Mouse (Mus musculus): Measurements from ENCODE around the gene Irf2bpl. TPM values are rescaled to one million over a fixed set of nuclear protein-coding genes. Genes with fewer than 3 reads are reported as not detected.

The Irf2bpl gene
- polyA plus RNA-seq, 2 experiments: 1.4 TPM

DNA sequence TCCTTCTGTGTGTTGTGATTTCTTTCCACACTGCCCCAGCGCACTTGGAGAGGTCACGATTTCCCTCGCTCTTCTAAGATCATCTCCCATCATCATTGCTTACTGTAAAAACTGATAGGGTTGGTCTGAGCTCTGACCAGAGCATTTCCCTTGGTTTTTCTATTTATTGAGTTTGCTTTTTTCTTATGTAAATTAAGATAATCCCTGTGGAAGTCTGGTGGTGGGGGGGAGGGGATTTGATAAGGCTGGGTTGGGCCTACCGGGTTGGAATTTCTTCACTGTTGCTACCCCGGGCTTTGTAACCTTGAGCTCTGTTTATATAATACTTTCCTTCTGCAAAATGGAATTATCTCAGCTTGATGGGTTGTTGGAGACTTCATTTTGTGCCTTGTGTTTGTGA is 1.1 kb upstream of the Irf2bpl start:
- no peak overlapping the region for H3K4me2 ChIP-seq (ENCODE audit: low read depth)
- no peaks in the 10 kb centered on the region for H3K9me3 ChIP-seq (ENCODE audit: control insufficient read depth, low read length)
- no peak overlapping the region for H3K27ac ChIP-seq
- no peaks in the 10 kb centered on the region for H3K36me3 ChIP-seq (replicated peaks; ENCODE audit: control insufficient read depth, insufficient read depth, low read depth)
- H3K4me1 ChIP-seq (replicated peaks; ENCODE audit: control insufficient read depth in 2 of 2, insufficient read depth in 2 of 2, low read length in 1 of 2): peaks cover 3 to 17% of the 10 kb centered on the region in 2 experiments; a peak in 3 of 4 replicates
- DNase-seq (ENCODE audit: low read depth in 3 of 3, low spot score in 3 of 3) (no peak), ATAC-seq (ENCODE audit: insufficient read depth) (no peak)
- H3K4me3 ChIP-seq (ENCODE audit: insufficient read depth in 1 of 2, low read depth in 2 of 2, low read length in 2 of 2): no peak overlapping the region
- 49% methylated on average over 5 of the region's 5 CpGs for WGBS (ENCODE audit: insufficient replicate concordance)
- H3K9ac ChIP-seq (replicated peaks): no peak overlapping the region
- H3K27me3 ChIP-seq (ENCODE audit: control insufficient read depth, insufficient read depth, low read length): peaks cover 73% of the 10 kb centered on the region
- TF ChIP-seq CTCF (IDR thresholded peaks at IDR 0.05; ENCODE audit: low read depth): no peak
- no peak for TF ChIP-seq EP300 (IDR thresholded peaks at IDR 0.05; ENCODE audit: low read depth)

- TF ChIP-seq CTCF (IDR thresholded peaks at IDR 0.05; ENCODE audit: low read depth) (no peak), EP300 (IDR thresholded peaks at IDR 0.05; ENCODE audit: low read depth) (no peak)
- Histone ChIP-seq H3K9ac (replicated peaks) (no peak overlapping the region), H3K9me3 (ENCODE audit: control insufficient read depth, low read length) (no peaks in the 10 kb centered on the region), H3K4me2 (ENCODE audit: low read depth) (peak overlapping the region; percentile 42), H3K27ac (no peak overlapping the region), H3K27me3 (ENCODE audit: control insufficient read depth, insufficient read depth, low read length) (peaks cover 76% of the 10 kb centered on the region), H3K4me3 (ENCODE audit: insufficient read depth in 1 of 2, low read depth in 2 of 2, low read length in 2 of 2) (no peak overlapping the region; a peak in 1 of 4 replicates), H3K36me3 (replicated peaks; ENCODE audit: control insufficient read depth, insufficient read depth, low read depth) (no peaks in the 10 kb centered on the region), H3K4me1 (replicated peaks; ENCODE audit: control insufficient read depth in 2 of 2, insufficient read depth in 2 of 2, low read length in 1 of 2) (peaks cover 3 to 14% of the 10 kb centered on the region in 2 experiments; a peak in 3 of 4 replicates)
- 26% methylated on average over 6 of the region's 6 CpGs for WGBS (ENCODE audit: insufficient replicate concordance)
- ATAC-seq (ENCODE audit: insufficient read depth) (no peak), DNase-seq (ENCODE audit: low read depth in 3 of 3, low spot score in 3 of 3) (no peak)
Observed at GRCm38 (mm10) chr12:86885336-86885735, 738 bp upstream of the Irf2bpl start.

GRCm38 (mm10) chr12:86883280-86884196 is 1.1 kb downstream of the Irf2bpl start:
- TF ChIP-seq EP300 (IDR thresholded peaks at IDR 0.05; ENCODE audit: low read depth): no peak
- no peak for TF ChIP-seq CTCF (IDR thresholded peaks at IDR 0.05; ENCODE audit: low read depth)
- under 1% methylated on average over 84 of the region's 84 CpGs for WGBS (ENCODE audit: insufficient replicate concordance)

GRCm38 (mm10) chr12:86883019-86883279 is 1.6 kb downstream of the Irf2bpl start:
- 3% methylated on average over 23 of the region's 24 CpGs for WGBS (ENCODE audit: insufficient replicate concordance)
- no peak for DNase-seq (ENCODE audit: low read depth in 3 of 3, low spot score in 3 of 3)
- H3K4me3 ChIP-seq (ENCODE audit: insufficient read depth in 1 of 2, low read depth in 2 of 2, low read length in 2 of 2): peak overlapping the region; percentile 49 to 56
- peak overlapping the region; percentile 42 for H3K4me2 ChIP-seq (ENCODE audit: low read depth)
- no peaks in the 10 kb centered on the region for H3K36me3 ChIP-seq (replicated peaks; ENCODE audit: control insufficient read depth, insufficient read depth, low read depth)
- H3K9ac ChIP-seq (replicated peaks): no peak overlapping the region
- TF ChIP-seq CTCF (IDR thresholded peaks at IDR 0.05; ENCODE audit: low read depth) (no peak), EP300 (IDR thresholded peaks at IDR 0.05; ENCODE audit: low read depth) (no peak)
- H3K27me3 ChIP-seq (ENCODE audit: control insufficient read depth, insufficient read depth, low read length): peaks cover 73% of the 10 kb centered on the region
- no peak overlapping the region for H3K27ac ChIP-seq
- ATAC-seq (ENCODE audit: insufficient read depth): no peak
- H3K4me1 ChIP-seq (replicated peaks; ENCODE audit: control insufficient read depth in 2 of 2, insufficient read depth in 2 of 2, low read length in 1 of 2): peaks cover 0 to 8% of the 10 kb centered on the region in 2 experiments; a peak in 2 of 4 replicates
- no peaks in the 10 kb centered on the region for H3K9me3 ChIP-seq (ENCODE audit: control insufficient read depth, low read length)

More at GRCm38 (mm10) chr12:86883280-86884196, 1.1 kb downstream of the Irf2bpl start:
- no peak overlapping the region for H3K27ac ChIP-seq
- peaks cover 79% of the 10 kb centered on the region for H3K27me3 ChIP-seq (ENCODE audit: control insufficient read depth, insufficient read depth, low read length)
- DNase-seq (ENCODE audit: low read depth in 3 of 3, low spot score in 3 of 3) (no peak), ATAC-seq (ENCODE audit: insufficient read depth) (no peak)
- H3K36me3 ChIP-seq (replicated peaks; ENCODE audit: control insufficient read depth, insufficient read depth, low read depth): no peaks in the 10 kb centered on the region
- H3K4me3 ChIP-seq (ENCODE audit: insufficient read depth in 1 of 2, low read depth in 2 of 2, low read length in 2 of 2): peak overlapping the region; percentile 49 to 56
- H3K9ac ChIP-seq (replicated peaks): peak overlapping the region; percentile 47; the same call in 1 of the 2 replicates
- peaks cover 0 to 9% of the 10 kb centered on the region in 2 experiments; a peak in 2 of 4 replicates for H3K4me1 ChIP-seq (replicated peaks; ENCODE audit: control insufficient read depth in 2 of 2, insufficient read depth in 2 of 2, low read length in 1 of 2)
- H3K4me2 ChIP-seq (ENCODE audit: low read depth): peak overlapping the region; percentile 42
- no peaks in the 10 kb centered on the region for H3K9me3 ChIP-seq (ENCODE audit: control insufficient read depth, low read length)

GRCm38 (mm10) chr12:86882279-86883018 is 2.1 kb downstream of the Irf2bpl start:
- DNase-seq (ENCODE audit: low read depth in 3 of 3, low spot score in 3 of 3) (no peak), ATAC-seq (ENCODE audit: insufficient read depth) (no peak)
- Histone ChIP-seq H3K4me3 (ENCODE audit: insufficient read depth in 1 of 2, low read depth in 2 of 2, low read length in 2 of 2) (peak overlapping the region; percentile 49 to 56), H3K4me1 (replicated peaks; ENCODE audit: control insufficient read depth in 2 of 2, insufficient read depth in 2 of 2, low read length in 1 of 2) (peaks cover 0 to 6% of the 10 kb centered on the region in 2 experiments; a peak in 2 of 4 replicates), H3K27me3 (ENCODE audit: control insufficient read depth, insufficient read depth, low read length) (peaks cover 70% of the 10 kb centered on the region), H3K9me3 (ENCODE audit: control insufficient read depth, low read length) (no peaks in the 10 kb centered on the region), H3K9ac (replicated peaks) (no peak overlapping the region), H3K27ac (no peak overlapping the region), H3K4me2 (ENCODE audit: low read depth) (peak overlapping the region; percentile 42), H3K36me3 (replicated peaks; ENCODE audit: control insufficient read depth, insufficient read depth, low read depth) (no peaks in the 10 kb centered on the region)
- WGBS (ENCODE audit: insufficient replicate concordance): 1% methylated on average over 59 of the region's 59 CpGs
- TF ChIP-seq EP300 (IDR thresholded peaks at IDR 0.05; ENCODE audit: low read depth) (no peak), CTCF (IDR thresholded peaks at IDR 0.05; ENCODE audit: low read depth) (no peak)

Data from liver, embryonic 14.5 days (tissue).